Mouse (Mus musculus) limb, embryonic 12.5 days (tissue): ENCODE measurements around the gene Ddah1. TPM values are rescaled to one million over a fixed set of nuclear protein-coding genes. Genes with fewer than 3 reads are reported as not detected.

ENCODE experiments used
- ATAC-seq: fragments of 200-750 bp; cut with Nextera tagmentation; 2 replicates; pipeline ENCODE4 v1.8.0; 2017; ENCODE audit warnings: low read depth, moderate TSS enrichment; ENCODE audit not compliant: insufficient number of reproducible peaks, insufficient read depth, low FRiP score, low TSS enrichment
- H3K27ac ChIP-seq: fragments of 300-500 bp; sonication (generic); 2 replicates; pipeline ENCODE4 v1.5.1; 2016; ENCODE audit warnings: mild to moderate bottlenecking, moderate library complexity
- H3K27me3 ChIP-seq: fragments of 300-500 bp; sonication (generic); 2 replicates; pipeline ENCODE4 v1.6.1; 2016; ENCODE audit warnings: mild to moderate bottlenecking, moderate library complexity
- H3K36me3 ChIP-seq: fragments of 300-500 bp; sonication (generic); 2 replicates; pipeline ENCODE4 v1.6.1; 2016; ENCODE audit warnings: mild to moderate bottlenecking, moderate library complexity
- H3K4me1 ChIP-seq: fragments of 300-500 bp; sonication (generic); replicated peaks from 2 replicates; pipeline ENCODE4 v1.6.1; 2016
- H3K4me2 ChIP-seq: fragments of 300-500 bp; sonication (generic); 2 replicates; pipeline ENCODE4 v1.6.1; 2016; ENCODE audit warnings: mild to moderate bottlenecking, moderate library complexity
- H3K4me3 ChIP-seq: fragments of 300-500 bp; sonication (generic); replicated peaks from 2 replicates; pipeline ENCODE4 v1.5.1; 2016; ENCODE audit warnings: mild to moderate bottlenecking
- H3K9ac ChIP-seq: fragments of 300-500 bp; sonication (generic); replicated peaks from 2 replicates; pipeline ENCODE4 v1.6.1; 2016; ENCODE audit warnings: mild to moderate bottlenecking, moderate library complexity
- H3K9me3 ChIP-seq: fragments of 300-500 bp; sonication (generic); 2 replicates; pipeline ENCODE4 v1.6.1; 2016; ENCODE audit warnings: mild to moderate bottlenecking, moderate library complexity
- WGBS: fragments of 180-500 bp; shearing (Covaris S2); methylation state at CpG from one replicate; pipeline ENCODE4 v1.1.7; 2016; 5-methylcytosine and 5-hydroxymethylcytosine counted together
- polyA plus RNA-seq: library from polyadenylated mRNA; unstranded; fragments of >200 nt; fragmentation: Nextera tagmentation; extraction: Ambion mirVana; gene quantifications from 2 replicates; pipeline ENCODE4 v1.2.1, GENCODE M21; 2016

The Ddah1 gene
- polyA plus RNA-seq, 1 experiment from 2014 or later: 21.7 TPM

DNA sequence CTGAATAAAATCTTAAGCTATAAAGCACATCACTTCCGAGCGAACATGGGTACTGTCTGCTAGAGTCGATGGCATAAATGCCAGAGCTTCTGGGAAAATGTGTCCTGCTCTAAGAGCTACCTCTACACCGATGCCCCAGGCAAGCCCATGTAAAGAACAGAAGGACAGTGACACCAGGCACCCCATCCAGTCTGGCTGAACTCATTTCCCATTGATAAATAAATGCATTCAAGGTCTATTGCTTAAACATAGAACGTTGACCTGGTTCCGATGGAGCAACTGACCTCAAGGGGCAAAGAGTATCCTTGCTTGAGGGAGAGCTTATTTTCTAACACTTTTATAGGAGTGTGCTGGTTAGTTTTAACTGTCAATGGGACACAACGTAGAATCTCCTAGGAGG, 30.6 kb downstream of the Ddah1 start:
- no peaks in the 10 kb centered on the region for H3K27me3 ChIP-seq
- 83% methylated on average over 7 of the region's 7 CpGs for WGBS
- H3K4me2 ChIP-seq: no peak overlapping the region
- H3K4me3 ChIP-seq: no peak overlapping the region
- no peaks in the 10 kb centered on the region for H3K36me3 ChIP-seq
- no peak overlapping the region for H3K9ac ChIP-seq
- H3K27ac ChIP-seq: no peak overlapping the region
- H3K4me1 ChIP-seq: peaks cover 6% of the 10 kb centered on the region; the same call in 1 of the 2 replicates
- no peak for ATAC-seq
- no peaks in the 10 kb centered on the region for H3K9me3 ChIP-seq

DNA sequence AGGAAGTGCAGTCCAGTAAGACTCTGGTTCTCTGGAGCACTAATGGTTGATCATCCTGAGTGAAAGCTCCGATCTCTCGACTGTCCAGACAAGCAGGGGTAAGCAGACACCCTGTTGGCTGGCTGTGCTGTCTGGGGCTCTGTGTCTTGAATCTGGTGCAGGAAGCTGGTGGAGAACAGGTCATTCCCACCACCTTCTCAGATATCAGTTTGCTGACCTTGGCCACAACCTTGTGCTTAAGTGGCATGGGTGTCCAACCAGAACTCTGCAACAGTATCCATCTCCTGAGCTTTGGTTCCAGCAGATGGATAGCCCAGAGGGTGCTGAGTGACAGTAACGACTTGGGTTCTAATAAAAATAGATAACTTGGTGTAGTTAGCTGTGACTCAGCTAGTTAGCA, 31.8 kb downstream of the Ddah1 start:
- Histone ChIP-seq H3K9ac (no peak overlapping the region), H3K27me3 (no peaks in the 10 kb centered on the region), H3K4me3 (no peak overlapping the region), H3K36me3 (no peaks in the 10 kb centered on the region), H3K27ac (peak overlapping the region; percentile 26; the same call in 1 of the 2 replicates), H3K4me1 (peaks cover 10% of the 10 kb centered on the region; the same call in 1 of the 2 replicates), H3K9me3 (no peaks in the 10 kb centered on the region), H3K4me2 (no peak overlapping the region)
- no peak for ATAC-seq
- WGBS: 70% methylated on average over 3 of the region's 3 CpGs

DNA sequence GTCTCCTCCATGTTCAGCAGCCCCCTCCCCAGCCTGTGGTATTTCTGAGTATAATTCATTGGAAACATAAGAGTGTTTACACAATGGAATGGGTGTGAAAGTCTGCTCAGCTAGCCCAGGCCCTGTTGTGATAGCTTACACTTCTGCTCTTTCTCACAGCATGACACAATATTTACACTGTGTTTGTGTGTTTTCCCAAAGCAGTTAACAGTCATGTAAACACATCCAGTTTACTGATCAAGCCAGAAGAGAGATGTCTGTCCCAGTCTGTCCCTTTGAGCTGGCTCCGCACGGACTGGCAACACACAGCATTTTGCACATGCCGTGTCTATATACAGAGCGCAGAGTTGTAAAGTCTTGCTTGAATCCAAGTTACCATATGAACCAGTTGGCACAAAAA, 32.2 kb downstream of the Ddah1 start:
- Histone ChIP-seq H3K9me3 (no peaks in the 10 kb centered on the region), H3K27ac (peak overlapping the region; percentile 26), H3K4me3 (no peak overlapping the region), H3K27me3 (no peaks in the 10 kb centered on the region), H3K9ac (no peak overlapping the region), H3K36me3 (no peaks in the 10 kb centered on the region), H3K4me2 (no peak overlapping the region), H3K4me1 (peaks cover 11% of the 10 kb centered on the region)
- no peak for ATAC-seq
- WGBS: 67% methylated on average over 4 of the region's 4 CpGs

DNA sequence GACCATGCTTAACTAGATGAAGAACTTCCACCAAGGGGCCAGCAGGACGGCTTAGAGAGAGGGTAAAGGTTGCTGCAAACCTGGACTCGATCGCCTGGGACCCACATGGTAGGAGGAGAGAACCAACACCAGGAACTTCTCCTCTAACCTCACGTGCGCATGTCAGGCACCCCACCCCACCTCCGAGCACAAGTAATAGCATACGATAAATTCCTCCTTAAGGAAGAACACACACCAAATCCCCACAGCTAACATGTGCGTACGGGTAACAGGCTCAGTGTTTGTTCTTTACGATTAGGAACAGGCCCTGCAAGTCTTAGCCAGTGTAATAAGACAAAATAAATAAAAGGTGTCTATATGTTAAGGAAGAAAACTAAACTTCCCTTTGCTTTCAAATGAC, 35.9 kb downstream of the Ddah1 start:
- ATAC-seq: no peak

DNA sequence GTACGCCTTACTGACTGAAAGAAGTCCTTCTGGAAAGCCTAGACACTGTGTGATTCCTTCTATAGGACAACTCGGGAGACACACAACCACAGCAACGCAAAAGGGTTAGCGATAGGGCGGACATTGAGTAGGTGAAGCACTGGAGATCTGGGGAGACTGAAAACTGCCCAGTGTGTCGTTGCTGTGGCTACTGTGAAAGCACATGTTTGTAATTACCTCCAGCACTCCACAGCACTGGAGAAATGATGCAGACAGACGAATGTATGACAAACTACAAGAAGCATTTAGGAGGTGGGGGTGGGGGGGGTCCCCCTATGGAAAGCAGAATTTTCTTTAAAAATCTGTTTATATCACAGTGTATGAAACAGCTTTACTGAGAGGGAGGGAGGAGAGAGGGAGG, 37.4 kb downstream of the Ddah1 start:
- 39% methylated on average over 7 of the region's 7 CpGs for WGBS
- ATAC-seq: peak; percentile 21; the same call in 1 of the 2 replicates
- H3K27ac ChIP-seq: peak overlapping the region; percentile 74

More for the DNA sequence above, 35.9 kb downstream of the Ddah1 start:
- no peak overlapping the region for H3K9ac ChIP-seq
- WGBS: 61% methylated on average over 10 of the region's 10 CpGs
- no peak overlapping the region for H3K4me3 ChIP-seq
- no peak overlapping the region for H3K27ac ChIP-seq
- no peaks in the 10 kb centered on the region for H3K27me3 ChIP-seq
- H3K9me3 ChIP-seq: no peaks in the 10 kb centered on the region
- no peak overlapping the region for H3K4me2 ChIP-seq
- peaks cover 29% of the 10 kb centered on the region for H3K4me1 ChIP-seq
- H3K36me3 ChIP-seq: no peaks in the 10 kb centered on the region

DNA sequence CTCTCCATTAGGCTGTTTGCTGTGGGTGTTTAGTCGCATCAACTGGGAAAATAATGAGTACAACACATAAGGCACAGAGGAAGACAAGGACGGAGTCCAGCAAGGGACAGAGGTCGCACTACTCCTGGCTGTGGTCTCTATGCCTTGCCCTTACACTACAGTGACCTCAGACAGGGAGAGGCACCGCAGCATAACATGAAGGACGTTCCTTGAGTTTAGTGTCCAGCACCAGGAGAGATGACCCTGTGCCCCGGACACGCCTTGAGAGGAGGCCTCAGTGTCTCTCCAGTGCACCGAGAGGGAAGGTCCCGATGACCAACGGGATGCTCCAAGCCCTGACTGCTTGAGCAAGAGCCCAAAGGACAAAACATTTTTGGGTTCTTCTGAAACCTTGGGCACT, 39.6 kb downstream of the Ddah1 start:
- no peak overlapping the region for H3K27ac ChIP-seq
- peaks cover 24% of the 10 kb centered on the region for H3K4me1 ChIP-seq
- 71% methylated on average over 10 of the region's 10 CpGs for WGBS
- no peak overlapping the region for H3K4me2 ChIP-seq
- no peak overlapping the region for H3K9ac ChIP-seq
- no peak for ATAC-seq
- no peaks in the 10 kb centered on the region for H3K9me3 ChIP-seq
- H3K4me3 ChIP-seq: no peak overlapping the region
- H3K36me3 ChIP-seq: no peaks in the 10 kb centered on the region
- H3K27me3 ChIP-seq: no peaks in the 10 kb centered on the region

More for the DNA sequence above, 37.4 kb downstream of the Ddah1 start:
- Histone ChIP-seq H3K4me2 (no peak overlapping the region), H3K4me3 (no peak overlapping the region), H3K27me3 (no peaks in the 10 kb centered on the region), H3K4me1 (peaks cover 26% of the 10 kb centered on the region), H3K36me3 (no peaks in the 10 kb centered on the region), H3K9ac (no peak overlapping the region), H3K9me3 (no peaks in the 10 kb centered on the region)

DNA sequence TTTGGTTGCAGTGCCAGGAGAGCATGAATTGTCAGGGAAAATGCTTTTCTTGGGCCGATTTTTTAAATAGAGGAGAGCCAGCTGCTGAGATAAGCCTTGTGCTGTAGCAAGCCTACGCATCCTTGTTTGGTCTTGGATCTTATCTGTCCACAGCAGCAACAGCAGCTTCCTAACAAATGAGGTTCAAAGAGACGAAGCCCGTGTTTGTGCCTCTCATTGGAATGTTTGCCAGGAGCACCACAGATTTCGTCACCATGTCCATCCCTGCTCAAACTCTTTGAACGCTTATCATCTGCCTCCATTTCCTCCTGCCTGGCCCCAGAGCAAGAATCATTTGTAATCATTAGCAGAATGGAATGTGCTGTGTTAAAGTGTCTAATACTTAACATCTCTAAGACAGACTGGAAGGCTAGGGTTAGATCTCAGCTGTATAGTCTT, 40.3 kb downstream of the Ddah1 start:
- H3K36me3 ChIP-seq: no peaks in the 10 kb centered on the region
- ATAC-seq: no peak
- no peak overlapping the region for H3K4me3 ChIP-seq
- H3K4me2 ChIP-seq: no peak overlapping the region
- no peaks in the 10 kb centered on the region for H3K9me3 ChIP-seq
- 22% methylated on average over 6 of the region's 6 CpGs for WGBS
- no peaks in the 10 kb centered on the region for H3K27me3 ChIP-seq
- no peak overlapping the region for H3K27ac ChIP-seq
- peaks cover 24% of the 10 kb centered on the region for H3K4me1 ChIP-seq
- no peak overlapping the region for H3K9ac ChIP-seq

DNA sequence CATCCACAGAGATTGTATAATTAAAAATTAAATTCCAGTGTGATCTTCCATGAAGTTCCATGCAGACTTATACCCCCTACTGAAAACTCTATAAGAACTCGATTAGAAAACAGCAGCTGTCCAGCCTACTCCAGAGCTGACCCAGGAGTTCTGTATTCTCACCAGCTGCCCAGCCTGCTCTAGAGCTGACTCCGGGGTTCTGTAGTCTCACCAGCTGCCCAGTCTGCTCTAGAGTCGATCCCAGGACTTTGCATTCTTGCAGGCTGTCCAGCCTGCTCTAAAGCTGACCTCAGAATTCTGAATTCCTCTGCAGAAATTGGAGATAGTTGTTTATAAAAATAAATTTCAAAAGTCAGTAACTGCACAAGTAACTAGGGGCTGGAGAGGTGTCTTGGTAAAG, 40.9 kb downstream of the Ddah1 start:
- WGBS: 63% methylated on average over 3 of the region's 3 CpGs

DNA sequence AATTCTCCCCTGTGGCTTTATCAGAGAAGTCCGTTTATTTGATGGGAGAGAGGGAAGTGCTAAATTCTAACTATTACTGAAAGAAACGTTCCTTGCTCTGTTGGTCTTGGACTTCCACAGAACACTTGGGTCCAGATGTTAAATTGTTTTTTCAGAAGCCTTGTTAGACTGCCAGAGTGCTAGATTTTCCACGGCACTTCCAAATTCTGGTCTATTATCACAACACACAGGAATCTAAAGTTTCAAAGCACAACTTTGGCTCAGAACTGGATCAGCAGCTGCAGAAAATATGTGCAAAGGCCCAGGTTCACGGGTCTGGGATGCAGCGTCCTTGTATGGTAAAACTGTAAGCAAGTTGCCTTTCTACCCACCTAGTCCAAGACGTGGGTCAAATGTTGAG, 43.6 kb downstream of the Ddah1 start:
- no peak overlapping the region for H3K4me3 ChIP-seq
- no peak overlapping the region for H3K9ac ChIP-seq
- 64% methylated on average over 6 of the region's 6 CpGs for WGBS
- no peak for ATAC-seq
- no peaks in the 10 kb centered on the region for H3K36me3 ChIP-seq
- no peaks in the 10 kb centered on the region for H3K9me3 ChIP-seq
- no peaks in the 10 kb centered on the region for H3K27me3 ChIP-seq
- H3K27ac ChIP-seq: 0 out of 2 replicates have a peak overlapping the region, but pooled peaks have one; percentile 0
- H3K4me1 ChIP-seq: peaks cover 25% of the 10 kb centered on the region
- no peak overlapping the region for H3K4me2 ChIP-seq

More for the DNA sequence above, 40.9 kb downstream of the Ddah1 start:
- Histone ChIP-seq H3K9ac (no peak overlapping the region), H3K27ac (no peak overlapping the region), H3K4me3 (no peak overlapping the region), H3K27me3 (no peaks in the 10 kb centered on the region), H3K36me3 (no peaks in the 10 kb centered on the region), H3K4me1 (peaks cover 21% of the 10 kb centered on the region), H3K4me2 (no peak overlapping the region), H3K9me3 (no peaks in the 10 kb centered on the region)
- ATAC-seq: no peak

DNA sequence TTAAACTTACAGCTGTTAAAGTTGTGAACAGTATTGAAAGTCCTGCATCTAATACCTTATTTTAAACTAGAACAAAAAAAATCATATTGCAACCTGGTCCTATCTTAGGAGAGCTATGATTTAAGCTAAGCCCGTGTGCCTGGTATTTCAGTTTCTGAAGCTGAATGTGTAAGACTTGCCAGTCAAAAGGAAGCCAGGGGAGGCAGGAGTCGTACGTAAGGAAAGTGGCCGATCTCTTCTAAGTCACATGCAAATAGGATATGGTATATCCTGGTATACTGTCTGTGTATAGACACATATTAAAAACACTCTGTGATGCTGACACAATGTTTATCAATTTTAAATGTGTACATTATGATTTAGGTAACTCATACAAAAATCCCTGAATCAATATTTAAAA, 47.4 kb downstream of the Ddah1 start:
- no peak overlapping the region for H3K27ac ChIP-seq
- WGBS: 35% methylated on average over 4 of the region's 4 CpGs
- peak; percentile 34; the same call in 1 of the 2 replicates for ATAC-seq
- no peaks in the 10 kb centered on the region for H3K27me3 ChIP-seq
- no peaks in the 10 kb centered on the region for H3K9me3 ChIP-seq
- H3K9ac ChIP-seq: no peak overlapping the region
- H3K4me2 ChIP-seq: no peak overlapping the region
- no peaks in the 10 kb centered on the region for H3K36me3 ChIP-seq
- H3K4me1 ChIP-seq: peaks cover 10% of the 10 kb centered on the region
- no peak overlapping the region for H3K4me3 ChIP-seq

DNA sequence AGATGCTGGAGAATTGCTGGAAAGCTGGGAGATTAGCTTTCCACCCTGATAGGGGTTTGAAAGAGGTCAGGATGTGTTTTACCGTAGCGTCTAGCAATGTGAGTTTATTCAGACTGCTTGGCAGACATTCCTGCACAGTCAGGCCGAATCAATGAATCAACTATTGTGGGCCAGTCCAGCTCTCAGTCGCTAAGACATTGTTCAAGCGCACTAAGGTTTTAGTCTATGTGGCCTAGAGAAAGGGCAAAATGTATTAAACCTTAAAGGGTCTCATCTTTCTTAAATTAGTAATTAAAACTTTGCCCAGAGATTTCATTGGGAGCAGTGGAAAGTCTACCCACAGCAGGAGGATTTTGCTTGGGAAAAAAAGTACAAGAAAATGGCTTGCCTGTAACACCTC, 48.0 kb downstream of the Ddah1 start:
- Histone ChIP-seq H3K27me3 (no peaks in the 10 kb centered on the region), H3K9ac (no peak overlapping the region), H3K9me3 (no peaks in the 10 kb centered on the region), H3K4me2 (peak overlapping the region; percentile 29), H3K36me3 (no peaks in the 10 kb centered on the region), H3K4me3 (no peak overlapping the region), H3K27ac (peak overlapping the region; percentile 50; the same call in 1 of the 2 replicates), H3K4me1 (peaks cover 10% of the 10 kb centered on the region)
- no peak for ATAC-seq
- 40% methylated on average over 5 of the region's 5 CpGs for WGBS

DNA sequence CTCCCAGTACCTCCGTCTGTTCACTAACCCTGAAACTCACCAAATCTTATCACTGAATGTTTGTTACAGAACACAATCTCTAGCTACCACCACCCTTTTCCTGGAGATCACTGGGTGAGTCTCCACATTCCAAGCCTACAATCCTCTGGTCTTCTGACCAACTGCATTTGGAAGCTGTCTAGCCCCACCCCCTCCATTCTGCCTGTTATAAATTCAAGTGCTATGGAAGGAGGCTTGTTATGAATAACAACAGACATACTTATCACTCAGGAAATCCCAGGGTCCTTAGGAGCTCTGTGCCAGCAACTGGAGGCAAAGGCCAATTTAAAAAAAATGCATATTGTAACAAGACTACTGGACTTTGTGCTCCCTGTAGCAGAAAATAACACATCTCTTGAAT, 58.3 kb downstream of the Ddah1 start:
- no peak for ATAC-seq
- no peak overlapping the region for H3K27ac ChIP-seq
- WGBS: 90% methylated on average over 1 of the region's 1 CpGs

More for the DNA sequence above, 58.3 kb downstream of the Ddah1 start:
- Histone ChIP-seq H3K36me3 (no peaks in the 10 kb centered on the region), H3K4me3 (no peak overlapping the region), H3K27me3 (no peaks in the 10 kb centered on the region), H3K9me3 (peaks cover 6% of the 10 kb centered on the region), H3K4me2 (no peak overlapping the region), H3K4me1 (no peaks in the 10 kb centered on the region), H3K9ac (no peak overlapping the region)
